Mouse (Mus musculus) hindbrain, embryonic 16.5 days (tissue): ENCODE measurements at regions not wholly inside any gene's neighbourhood (a gene's known extent, or its start where the extent isn't known, plus 50 kb on each side); places are given as distances from the start of the nearest gene placed in this dataset.

Experiments used
- ATAC-seq: fragments of 200-750 bp; cut with Nextera tagmentation; 2 replicates; pipeline ENCODE4 v1.8.0; 2017; ENCODE audit warnings: moderate TSS enrichment, moderate library complexity
- H3K27ac ChIP-seq: fragments of 300-500 bp; sonication (generic); 2 replicates; pipeline ENCODE4 v1.5.1; 2014; ENCODE audit warnings: low read depth, mild to moderate bottlenecking, control low read depth, low read length, moderate library complexity
- H3K27me3 ChIP-seq: fragments of 300-500 bp; sonication (generic); replicated peaks from 2 replicates; pipeline ENCODE4 v1.6.1; 2014; ENCODE audit warnings: low read length; ENCODE audit not compliant: control insufficient read depth, insufficient read depth
- H3K36me3 ChIP-seq: fragments of 300-500 bp; sonication (generic); 2 replicates; pipeline ENCODE4 v1.6.1; 2014; ENCODE audit warnings: mild to moderate bottlenecking, low read length, moderate library complexity, mixed read lengths; ENCODE audit not compliant: control insufficient read depth, insufficient read depth
- H3K4me1 ChIP-seq: fragments of 300-500 bp; sonication (generic); 2 replicates; pipeline ENCODE4 v1.6.1; 2014; ENCODE audit warnings: low read depth, low read length; ENCODE audit not compliant: control insufficient read depth, insufficient read depth
- H3K4me2 ChIP-seq: fragments of 300-500 bp; sonication (generic); 2 replicates; pipeline ENCODE4 v1.6.1; 2014; ENCODE audit warnings: mild to moderate bottlenecking, low read length, control low read depth, moderate library complexity
- H3K4me3 ChIP-seq: fragments of 300-500 bp; sonication (generic); 2 replicates; pipeline ENCODE4 v1.5.1; 2014; ENCODE audit warnings: mild to moderate bottlenecking, low read length, control low read depth, moderate library complexity
- H3K9ac ChIP-seq: fragments of 300-500 bp; sonication (generic); 2 replicates; pipeline ENCODE4 v1.6.1; 2014; ENCODE audit warnings: low read depth, mild to moderate bottlenecking, control low read depth, low read length, moderate library complexity
- H3K9me3 ChIP-seq: fragments of 300-500 bp; sonication (generic); 2 replicates; pipeline ENCODE4 v1.6.1; 2014; ENCODE audit warnings: mild to moderate bottlenecking, low read length, moderate library complexity; ENCODE audit not compliant: control insufficient read depth
- WGBS: fragments of 180-500 bp; shearing (Covaris S2); extraction: QIAGEN DNeasy Blood & Tissue Kit; methylation state at CpG from one replicate; pipeline ENCODE4 v1.1.7; 2014; 5-methylcytosine and 5-hydroxymethylcytosine counted together

- Histone ChIP-seq H3K9me3 (no peaks in the 10 kb centered on the region), H3K9ac (no peak overlapping the region), H3K4me2 (0 out of 2 replicates have a peak overlapping the region, but pooled peaks have one; percentile 6), H3K4me3 (no peak overlapping the region), H3K27me3 (no peaks in the 10 kb centered on the region), H3K27ac (no peak overlapping the region), H3K4me1 (peaks cover 3% of the 10 kb centered on the region; the same call in 1 of the 2 replicates), H3K36me3 (no peaks in the 10 kb centered on the region)
- peak; percentile 86 for ATAC-seq
- whole genome bisulfite sequencing: 41% methylated on average over 11 of the region's 11 CpGs
Observed at GRCm38 (mm10) chr9:100194604-100195444, 291.8 kb downstream of the Il20rb start.

- ATAC-seq: peak; percentile 30; the same call in 1 of the 2 replicates
- H3K4me3 ChIP-seq: no peak overlapping the region
- no peak overlapping the region for H3K9ac ChIP-seq
- no peaks in the 10 kb centered on the region for H3K27me3 ChIP-seq
- peaks cover 3% of the 10 kb centered on the region; the same call in 1 of the 2 replicates for H3K4me1 ChIP-seq
- H3K4me2 ChIP-seq: no peak overlapping the region
- no peaks in the 10 kb centered on the region for H3K9me3 ChIP-seq
- H3K27ac ChIP-seq: no peak overlapping the region
- 45% methylated on average over 5 of the region's 5 CpGs for WGBS
- no peaks in the 10 kb centered on the region for H3K36me3 ChIP-seq
Observed at GRCm38 (mm10) chr9:100194158-100194557, 292.4 kb downstream of the Il20rb start.

- Histone ChIP-seq H3K36me3 (no peaks in the 10 kb centered on the region), H3K4me3 (no peak overlapping the region), H3K9ac (no peak overlapping the region), H3K27ac (no peak overlapping the region), H3K9me3 (peaks cover 5% of the 10 kb centered on the region; the same call in 1 of the 2 replicates), H3K27me3 (no peaks in the 10 kb centered on the region), H3K4me1 (no peaks in the 10 kb centered on the region), H3K4me2 (no peak overlapping the region)
- no peak for ATAC-seq
- WGBS: 72% methylated on average over 9 of the region's 9 CpGs
Observed at GRCm38 (mm10) chr9:100184081-100184480, 302.5 kb downstream of the Il20rb start.

- 88% methylated on average over 5 of the region's 5 CpGs for WGBS
- Histone ChIP-seq H3K4me2 (no peak overlapping the region), H3K9ac (no peak overlapping the region), H3K9me3 (no peaks in the 10 kb centered on the region), H3K27ac (no peak overlapping the region), H3K4me1 (no peaks in the 10 kb centered on the region), H3K4me3 (no peak overlapping the region), H3K36me3 (no peaks in the 10 kb centered on the region), H3K27me3 (no peaks in the 10 kb centered on the region)
- no peak for ATAC-seq
Observed at GRCm38 (mm10) chr9:100176291-100176690, 300.3 kb upstream of the Sox14 start.

- Histone ChIP-seq H3K4me1 (no peaks in the 10 kb centered on the region), H3K27ac (no peak overlapping the region), H3K36me3 (no peaks in the 10 kb centered on the region), H3K9ac (no peak overlapping the region), H3K27me3 (no peaks in the 10 kb centered on the region), H3K4me2 (no peak overlapping the region), H3K4me3 (no peak overlapping the region), H3K9me3 (no peaks in the 10 kb centered on the region)
- 88% methylated on average over 5 of the region's 5 CpGs for WGBS
- ATAC-seq: no peak
Observed at GRCm38 (mm10) chr9:100166256-100166655, 290.3 kb upstream of the Sox14 start.

DNA sequence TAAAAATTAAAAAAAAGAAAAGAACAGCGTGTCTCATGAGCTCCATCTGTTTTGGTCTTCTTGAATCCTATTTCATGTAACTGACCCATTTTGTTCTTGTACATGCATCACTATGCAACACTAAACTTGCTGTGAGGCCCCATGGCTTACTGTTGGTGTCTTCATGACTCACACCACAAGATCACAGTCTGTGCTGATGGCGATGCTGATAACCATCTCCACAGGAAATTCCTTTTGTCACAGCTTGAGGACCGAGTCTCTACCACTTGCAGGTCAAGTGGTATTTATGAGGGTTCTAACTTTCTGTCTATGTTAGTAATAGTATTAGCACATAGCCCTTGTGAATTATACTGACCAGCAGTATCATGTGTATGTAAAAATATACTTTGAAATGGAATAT, 286.0 kb upstream of the Sox14 start:
- Histone ChIP-seq H3K27ac (no peak overlapping the region), H3K27me3 (no peaks in the 10 kb centered on the region), H3K4me3 (no peak overlapping the region), H3K36me3 (no peaks in the 10 kb centered on the region), H3K4me1 (no peaks in the 10 kb centered on the region), H3K4me2 (no peak overlapping the region), H3K9ac (no peak overlapping the region), H3K9me3 (no peaks in the 10 kb centered on the region)
- no peak for ATAC-seq
- 87% methylated on average over 3 of the region's 3 CpGs for WGBS
